Mouse (Mus musculus) frontal cortex, postnatal 25 days (tissue): ENCODE results near the gene Dock1.

ENCODE experiments used
- DNase-seq, 2 experiments: peaks; one replicate each; pipeline ENCODE4 v3.0.0; 2022; ENCODE audit warnings: low spot score in 2 of 2

The Dock1 gene

DNA sequence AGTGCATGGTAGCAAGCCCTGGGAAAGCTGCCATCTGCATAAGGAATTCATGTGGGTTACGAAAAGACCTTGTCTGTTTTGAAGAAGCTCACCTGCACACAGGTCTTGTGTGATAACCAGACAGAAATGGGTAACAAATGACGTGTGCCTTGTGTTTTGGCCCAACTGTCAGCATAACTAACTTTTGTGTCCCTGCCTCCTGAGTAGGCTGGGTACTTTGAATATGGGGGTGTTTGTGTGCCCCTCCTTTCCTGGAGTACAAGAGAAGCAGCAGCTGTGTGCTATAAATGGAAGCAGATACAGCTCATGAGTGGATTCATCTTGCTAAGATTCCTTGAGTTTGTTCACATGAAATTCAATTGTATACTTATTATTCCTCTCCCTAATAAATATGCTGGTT lies 480.5 kb downstream of the Dock1 start:
- no peak for DNase-seq

DNA sequence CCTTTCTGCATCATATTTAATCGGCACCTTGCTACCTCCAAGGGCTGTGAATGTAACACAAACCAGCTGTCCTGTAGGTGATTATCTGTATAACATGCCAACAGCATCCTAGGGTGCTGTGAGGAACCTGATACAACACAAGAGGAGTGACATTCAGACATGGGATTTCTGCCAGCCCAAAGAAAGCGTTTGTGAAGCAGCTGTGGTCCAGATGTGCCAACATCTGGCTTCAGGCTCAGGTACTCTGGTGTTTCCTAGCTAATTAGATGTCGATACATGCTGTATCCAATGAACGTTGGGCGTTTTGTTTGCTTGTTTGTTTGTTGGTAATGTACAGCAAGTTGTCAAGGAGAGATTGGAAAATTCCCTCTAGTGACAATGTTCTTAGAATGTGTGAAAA lies 487.1 kb downstream of the Dock1 start:
- DNase-seq, result no peak

DNA sequence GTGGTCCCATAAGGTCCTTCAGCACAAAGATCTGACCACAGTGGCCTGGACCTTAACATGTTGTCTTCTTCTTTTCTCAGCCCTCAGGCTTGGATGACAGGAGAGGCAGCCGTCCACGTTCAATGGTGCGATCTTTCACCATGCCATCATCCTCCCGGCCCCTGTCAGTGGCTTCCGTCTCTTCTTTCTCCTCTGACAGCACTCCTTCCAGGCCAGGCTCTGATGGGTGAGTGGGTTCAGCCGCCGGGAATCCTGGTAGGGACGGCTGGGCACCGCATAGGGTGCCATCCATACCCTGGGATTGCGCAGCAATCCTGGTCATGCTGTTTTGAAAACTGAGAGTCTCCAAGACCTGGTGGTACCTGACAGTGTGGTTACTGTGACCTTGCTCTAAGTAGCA lies 487.9 kb downstream of the Dock1 start:
- no peak for DNase-seq

DNA sequence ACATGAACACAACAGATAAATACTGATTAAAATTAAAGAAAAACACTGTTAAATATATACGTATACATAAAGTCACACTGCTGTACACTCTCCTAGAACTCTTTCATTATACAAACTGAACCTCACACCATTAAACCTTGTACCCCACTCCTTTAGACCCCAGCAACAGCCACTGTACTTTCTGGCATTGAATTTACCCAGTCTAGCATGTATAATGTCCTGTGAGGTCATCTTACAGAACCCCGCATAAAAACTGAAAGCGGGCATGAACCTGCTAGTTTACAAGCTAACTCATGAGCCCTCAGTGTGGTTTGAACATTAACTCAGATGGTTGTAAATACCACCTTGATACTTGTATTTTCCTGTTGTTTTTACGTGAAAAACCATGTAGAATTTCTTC lies 489.2 kb downstream of the Dock1 start:
- DNase-seq, result no peak

DNA sequence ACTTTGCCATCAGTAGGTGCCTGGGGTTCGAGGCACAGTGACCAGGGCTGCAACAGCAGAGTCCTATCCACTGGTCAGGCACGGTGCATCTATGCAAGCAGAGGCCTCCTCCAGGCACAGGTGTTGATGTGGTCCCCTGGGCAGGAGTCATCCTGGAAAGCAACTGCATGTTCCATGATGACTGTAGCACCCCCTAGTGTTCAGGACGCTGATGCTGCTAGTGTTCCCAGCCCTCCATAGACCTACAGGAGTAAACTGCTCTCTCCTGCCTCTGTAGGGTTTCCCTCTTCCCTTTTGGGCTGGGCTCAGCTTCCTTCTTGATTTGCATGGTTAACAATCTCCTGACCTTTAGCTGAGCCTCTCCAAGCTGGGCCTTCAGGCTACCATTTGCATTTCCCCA lies 494.7 kb downstream of the Dock1 start:
- peak; percentile 38 to 53 for DNase-seq

DNA sequence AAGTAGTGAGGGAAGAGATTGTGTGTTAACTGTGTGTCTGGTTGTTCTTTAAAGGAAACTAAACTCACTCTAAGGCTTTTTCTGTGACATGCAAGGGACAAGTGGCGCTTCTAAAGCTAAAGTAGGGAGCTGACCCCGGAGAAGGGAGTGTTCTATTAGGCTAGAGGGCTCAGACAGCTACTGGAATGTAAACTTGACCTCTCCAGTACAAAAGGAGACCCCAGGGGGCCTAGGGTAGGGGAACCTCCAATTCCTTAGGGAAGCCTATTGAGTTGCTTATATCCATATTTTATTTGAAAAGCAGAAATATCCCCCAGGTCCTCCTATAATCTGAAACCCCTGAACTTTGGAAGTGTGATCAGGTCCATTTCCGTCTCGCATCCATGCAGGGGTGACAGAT lies 499.5 kb downstream of the Dock1 start:
- no peak for DNase-seq

DNA sequence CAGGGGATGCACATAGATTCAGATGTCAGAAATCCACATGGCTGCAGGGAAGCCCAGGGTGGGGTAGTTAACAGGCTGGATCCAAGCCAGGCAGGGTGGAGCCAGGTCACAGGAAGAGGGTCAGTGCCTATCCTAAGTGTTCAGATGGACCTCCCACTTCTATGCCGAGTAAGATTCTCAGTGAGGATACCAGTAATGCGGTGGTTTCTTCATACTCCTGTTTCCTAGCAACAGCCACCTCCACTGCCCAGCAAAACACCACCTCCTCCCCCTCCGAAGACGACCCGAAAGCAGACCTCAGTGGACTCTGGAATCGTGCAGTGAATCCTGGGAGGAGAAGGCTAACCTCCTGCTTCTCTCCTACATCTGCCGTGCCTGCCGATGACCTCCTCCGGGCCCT lies 501.8 kb downstream of the Dock1 start:
- no peak for DNase-seq

DNA sequence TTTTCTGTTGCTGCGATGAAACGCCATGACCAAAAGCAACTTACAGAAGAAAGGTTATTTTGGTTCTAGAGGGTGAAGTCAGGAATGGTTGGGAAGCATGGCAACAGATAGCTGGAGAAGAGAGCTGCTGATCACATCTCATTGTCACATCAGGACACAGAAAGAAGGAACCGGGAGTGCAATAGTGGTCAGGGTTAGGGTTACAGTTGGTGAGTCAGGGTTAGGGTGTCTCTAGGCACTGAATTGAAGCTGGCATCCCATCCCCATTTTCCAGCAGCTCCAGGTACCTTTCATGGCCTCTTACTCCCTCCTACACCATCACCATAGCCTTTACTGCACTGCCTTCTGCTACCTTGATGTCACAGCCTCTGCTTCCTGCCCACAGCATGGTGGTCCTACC lies 523.7 kb downstream of the Dock1 start:
- DNase-seq, result no peak

DNA sequence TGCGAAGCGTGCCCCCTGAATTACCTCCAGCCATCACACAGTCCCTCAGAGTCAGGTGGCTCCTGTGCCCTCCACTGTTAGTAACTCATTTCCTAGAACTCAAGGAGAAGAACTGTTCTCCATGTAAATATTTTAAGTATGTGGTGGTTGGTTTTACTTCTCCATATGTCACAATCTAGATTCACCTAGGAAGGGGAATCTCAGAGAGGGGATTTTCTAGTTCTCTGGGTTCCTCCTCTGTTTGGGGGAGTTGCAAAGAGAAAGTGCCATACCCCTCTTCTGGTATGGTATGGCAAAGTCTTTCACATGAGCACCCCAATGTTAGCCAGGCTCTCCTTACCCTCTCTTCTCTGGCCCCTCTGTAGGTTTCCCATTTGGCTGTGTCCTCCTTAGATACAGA lies 525.2 kb downstream of the Dock1 start:
- no peak for DNase-seq

DNA sequence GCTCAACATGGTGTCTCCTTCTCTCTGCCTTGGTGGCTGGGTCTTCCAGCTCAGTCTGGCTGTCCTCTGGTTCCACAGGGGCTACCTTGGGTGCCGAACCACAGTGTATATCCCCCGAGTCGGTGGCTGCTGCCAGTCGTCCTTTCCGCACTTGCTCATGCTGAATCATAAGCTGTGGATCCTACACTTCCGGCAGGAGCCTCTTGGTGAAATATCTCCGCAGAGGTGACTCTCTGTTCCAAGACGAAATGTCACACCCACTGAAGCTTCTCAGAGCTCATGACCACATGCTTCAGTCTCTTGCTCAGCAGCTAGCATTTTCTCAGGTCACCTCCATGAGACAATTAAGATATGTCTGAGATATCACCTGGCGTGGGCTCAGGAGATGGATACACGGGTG lies 526.4 kb downstream of the Dock1 start:
- no peak for DNase-seq

DNA sequence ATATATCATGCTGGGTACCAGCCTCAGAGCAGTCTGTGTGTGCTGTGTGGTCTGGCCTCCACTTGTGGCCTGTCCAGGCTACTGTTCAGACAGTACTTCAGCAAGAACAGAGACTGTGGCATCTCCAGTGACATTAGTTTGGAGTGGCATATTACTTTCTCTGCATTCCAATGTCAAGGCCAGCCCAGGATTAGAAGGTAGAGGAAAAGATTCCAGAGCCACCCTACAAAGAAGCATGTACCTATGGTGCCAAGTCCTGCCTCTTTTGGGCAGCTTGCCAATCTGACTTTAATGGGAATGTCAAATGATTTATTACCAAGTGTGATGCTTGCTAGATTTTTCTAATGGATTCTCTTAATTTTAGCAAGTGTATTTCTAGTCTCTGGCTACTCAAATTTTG lies 533.5 kb downstream of the Dock1 start:
- no peak for DNase-seq

DNA sequence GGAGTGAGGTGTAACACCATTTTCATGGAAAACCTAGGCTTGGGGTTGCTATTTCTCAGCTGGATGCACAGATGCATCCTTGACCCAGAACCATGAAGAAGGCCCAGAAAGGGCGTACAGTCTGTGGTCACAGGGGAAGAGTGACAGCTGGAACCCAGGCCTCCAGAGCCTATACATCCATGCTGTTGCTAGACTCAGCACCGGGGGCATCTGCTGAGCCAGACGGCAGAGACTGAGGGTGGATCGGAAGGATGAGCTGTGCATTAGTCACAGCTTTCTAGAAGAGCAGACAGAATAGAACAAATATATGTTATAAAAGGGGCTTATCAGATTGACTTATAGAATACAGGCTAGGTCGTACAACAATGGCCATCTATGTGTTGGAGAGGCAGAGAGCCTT lies 534.7 kb downstream of the Dock1 start:
- DNase-seq, result peak in 1 of 2 experiments; percentile 43

DNA sequence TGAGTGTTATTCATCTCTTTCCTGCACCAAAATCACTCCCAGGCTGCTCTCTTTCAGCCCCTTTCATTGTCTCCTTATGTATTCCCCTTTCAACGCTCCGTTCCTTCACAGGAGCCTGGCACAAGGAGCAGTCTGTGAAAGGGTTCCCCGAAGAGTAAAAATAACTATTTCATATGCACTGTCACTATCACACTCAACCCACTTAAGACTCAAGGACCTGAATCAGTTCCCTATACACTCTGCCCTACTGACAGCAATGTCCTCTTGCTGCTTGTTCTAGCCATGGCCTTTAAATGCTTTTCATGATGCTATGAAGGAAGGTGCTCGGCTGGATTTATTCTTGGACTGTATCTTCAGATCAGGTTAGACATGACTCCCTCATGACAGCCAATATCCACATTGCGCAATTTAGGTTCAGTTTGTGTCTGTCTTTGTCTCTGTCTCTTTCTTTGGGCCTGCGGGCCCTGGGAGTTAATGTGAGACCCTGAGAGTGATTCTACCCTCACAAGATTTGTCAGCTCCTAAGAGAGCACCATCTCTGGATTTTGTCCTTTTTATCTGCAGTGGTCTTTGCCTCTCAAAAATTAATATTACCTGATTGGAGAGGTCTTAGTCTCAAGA lies 538.6 kb downstream of the Dock1 start:
- no peak for DNase-seq

DNA sequence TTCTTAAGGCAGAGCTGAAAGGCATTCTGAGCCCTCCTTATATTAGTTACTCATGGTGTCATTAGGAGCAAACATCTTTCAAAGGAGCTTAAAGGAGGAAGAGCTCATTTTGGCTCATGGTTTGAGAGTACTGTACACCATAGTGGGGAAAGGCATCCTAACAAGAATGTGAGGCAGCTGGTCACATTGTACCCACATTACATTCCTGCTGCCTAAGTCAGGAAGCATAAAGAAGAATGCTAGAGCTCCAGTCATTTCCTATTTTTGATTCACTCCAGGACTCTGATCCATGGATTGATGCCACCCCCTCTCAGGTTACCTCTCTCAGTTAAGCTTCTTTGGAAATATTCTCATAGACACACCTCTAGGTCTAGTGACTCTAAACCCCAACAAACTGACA lies 539.8 kb downstream of the Dock1 start:
- no peak for DNase-seq

DNA sequence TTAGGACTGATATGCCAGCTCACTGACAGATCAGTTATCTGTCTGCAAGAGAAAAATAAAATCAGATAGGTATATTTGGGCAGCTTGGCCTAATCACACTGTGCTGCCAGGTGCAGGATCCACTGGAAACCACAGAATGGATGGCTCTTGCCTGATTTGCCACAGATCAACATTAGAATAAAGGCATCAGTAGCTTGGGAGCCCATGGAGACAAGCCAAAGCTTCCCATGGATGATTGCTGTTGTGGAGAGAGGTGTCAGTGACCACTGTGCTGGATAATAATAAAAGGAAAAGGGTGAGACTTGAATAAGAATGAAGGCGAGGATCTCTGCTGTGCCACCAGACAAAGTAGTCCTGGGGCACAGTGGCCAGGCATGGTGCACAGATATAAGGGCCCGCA lies 540.4 kb downstream of the Dock1 start:
- DNase-seq, result no peak

DNA sequence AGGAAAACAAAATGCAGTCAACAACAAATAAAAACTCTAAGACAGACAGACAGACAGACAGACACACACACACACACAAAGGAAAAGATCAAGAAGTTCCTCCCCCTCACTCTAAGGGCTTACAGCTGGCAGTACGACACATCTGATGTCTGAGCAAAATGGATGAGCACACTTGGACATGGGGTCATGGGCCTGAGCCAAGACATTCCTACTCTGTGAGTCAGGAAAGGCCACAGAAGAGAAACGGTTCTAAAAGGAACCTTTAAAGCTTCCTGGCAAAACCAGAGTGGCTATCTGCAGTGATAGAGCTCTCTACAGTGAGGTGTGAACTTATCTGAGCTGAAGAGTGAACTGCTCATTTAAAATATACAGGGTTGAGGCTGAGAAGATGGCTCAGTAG lies 542.1 kb downstream of the Dock1 start:
- DNase-seq, result no peak

DNA sequence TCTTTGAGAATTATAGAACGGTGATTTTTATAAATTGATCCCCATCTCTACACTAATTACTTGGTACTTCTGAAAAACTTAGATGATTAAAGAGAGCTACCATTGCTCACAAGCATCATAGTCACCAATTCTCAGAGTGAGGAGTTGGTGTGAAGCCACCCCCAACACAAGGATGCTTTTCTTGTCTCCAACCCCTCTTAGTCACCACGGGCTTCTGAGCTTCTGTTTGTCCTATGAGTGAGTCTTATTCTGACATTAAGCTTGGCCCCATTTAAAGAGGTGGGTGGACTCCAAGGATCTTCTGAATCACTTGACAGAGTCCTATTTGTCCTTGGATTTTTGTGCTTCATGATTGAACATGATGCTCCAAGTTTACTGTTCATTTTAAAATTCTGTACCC lies 551.0 kb downstream of the Dock1 start:
- DNase-seq, result no peak
